Comparison of ENCODE assay signal across 1 mouse cellular context in genomic region chr1:78357868-78358267, GRCm38 (mm10).
TF ChIP-seq lines count a peak whose summit lies in the region.

No protein-coding gene starts in this region.

TF ChIP-seq in CH12.LX, 34 proteins besides CTCF, POLR2A, EP300 and RAD21 (continued from another document):
- TF ChIP-seq JUND (conservative IDR thresholded peaks at IDR 0.05; ENCODE audit: low read depth, low read length) (peak; percentile 78), MAZ (IDR thresholded peaks at IDR 0.05; ENCODE audit: low read depth, low read length) (peak; percentile 63; the same call in 1 of the 2 replicates), TBP (conservative IDR thresholded peaks at IDR 0.05; ENCODE audit: low read depth, low read length) (0 out of 2 replicates have a peak, but pooled peaks have one; percentile 41), SIN3A (IDR thresholded peaks at IDR 0.05; ENCODE audit: low read length) (peak; percentile 76), HCFC1 (IDR thresholded peaks at IDR 0.05; ENCODE audit: low read depth, low read length) (peak; percentile 45; the same call in 1 of the 2 replicates), POLR2AphosphoS2 (IDR thresholded peaks at IDR 0.05; ENCODE audit: low read depth, low read length) (no peak), MAX (IDR thresholded peaks at IDR 0.05; ENCODE audit: low read length) (peak; percentile 96), JUN (IDR thresholded peaks at IDR 0.05; ENCODE audit: insufficient read depth, low read depth, low read length) (peak; percentile 87), IRF4 (IDR thresholded peaks at IDR 0.05; ENCODE audit: low read depth, low read length) (peak; percentile 81), NRF1 (IDR thresholded peaks at IDR 0.05; ENCODE audit: low read depth, low read length) (no peak), TCF12 (IDR thresholded peaks at IDR 0.05; ENCODE audit: low read depth, low read length) (peak; percentile 67), NELFE (IDR thresholded peaks at IDR 0.05; ENCODE audit: low read depth, low read length) (0 out of 2 replicates have a peak, but pooled peaks have one; percentile 31), ETS1 (conservative IDR thresholded peaks at IDR 0.05; ENCODE audit: low read depth, low read length) (peak; percentile 89), ZKSCAN1 (IDR thresholded peaks at IDR 0.05; ENCODE audit: borderline replicate concordance, low read depth, low read length) (no peak; the same call in 1 of the 2 replicates), GABPA (IDR thresholded peaks at IDR 0.05; ENCODE audit: insufficient replicate concordance, low read depth, low read length) (no peak), BHLHE40 (IDR thresholded peaks at IDR 0.05; ENCODE audit: low read depth, low read length) (peak; percentile 96), USF1 (IDR thresholded peaks at IDR 0.05; ENCODE audit: low read depth, low read length) (peak; percentile 56), ZMIZ1 (IDR thresholded peaks at IDR 0.05; ENCODE audit: low read depth, low read length) (peak; percentile 22; the same call in 1 of the 2 replicates), RCOR1 (conservative IDR thresholded peaks at IDR 0.05; ENCODE audit: low read depth, low read length) (peak; percentile 77), E2F4 (IDR thresholded peaks at IDR 0.05; ENCODE audit: insufficient replicate concordance, low read depth, low read length) (peak; percentile 58; the same call in 1 of the 2 replicates), CHD2 (IDR thresholded peaks at IDR 0.05; ENCODE audit: low read length) (peak; percentile 37; the same call in 1 of the 2 replicates), KAT2A (IDR thresholded peaks at IDR 0.05; ENCODE audit: insufficient replicate concordance, low read length) (peak; percentile 65; the same call in 1 of the 2 replicates), MYC (IDR thresholded peaks at IDR 0.05; ENCODE audit: low read depth, low read length) (peak; percentile 96), ZNF384 (IDR thresholded peaks at IDR 0.05; ENCODE audit: low read depth, low read length) (peak; percentile 23; the same call in 1 of the 2 replicates), ELF1 (IDR thresholded peaks at IDR 0.05; ENCODE audit: low read depth, low read length) (peak; percentile 51), ZC3H11A (IDR thresholded peaks at IDR 0.05; ENCODE audit: low read depth, low read length) (no peak), UBTF (IDR thresholded peaks at IDR 0.05; ENCODE audit: low read depth, low read length) (no peak)
